Mouse (Mus musculus): ENCODE data around the gene Cul7. TPM values are rescaled to one million over a fixed set of nuclear protein-coding genes. Genes with fewer than 3 reads are reported as not detected.

Cul7 gene
- total RNA-seq, 2 experiments from 2014 or later = 56.1 to 62.2 TPM

- intact Hi-C loops (cut with DNase I) = no loop called here
- DNase-seq = no peak
Observed at GRCm38 (mm10) chr17:46628471-46628790, 21.7 kb upstream of the Cul7 start.

GRCm38 (mm10) chr17:46628791-46629684, 21.1 kb upstream of the Cul7 start, which contains the start of gene Ptk7:
Gene Ptk7 (minus strand): TSS chr17:46629504.
- intact Hi-C loops (cut with DNase I) = no loop called here
- DNase-seq = peak; percentile 81 to 84

- peak; percentile 78 to 82 for DNase-seq
- intact Hi-C loops (cut with DNase I) = no loop called here
Observed at GRCm38 (mm10) chr17:46629685-46630441, 20.3 kb upstream of the Cul7 start.

GRCm38 (mm10) chr17:46636831-46637523, 13.2 kb upstream of the Cul7 start:
- peak; percentile 82 to 90 for DNase-seq
- intact Hi-C loops (cut with DNase I) = loop anchor here (1.0 to 5.0 kb wide), 3 partner anchors 35 to 112 kb away; partner anchors contain the start of gene Srf

GRCm38 (mm10) chr17:46639929-46640328, 10.2 kb upstream of the Cul7 start:
- no peak for DNase-seq
- intact Hi-C loops (cut with DNase I) = loop anchor here (5.0 kb wide), 2 partner anchors 38 to 83 kb away; partner anchors contain the start of gene Srf

GRCm38 (mm10) chr17:46642060-46642459, 8.1 kb upstream of the Cul7 start:
- intact Hi-C loops (cut with DNase I) = no loop called here

GRCm38 (mm10) chr17:46644152-46644805, 5.9 kb upstream of the Cul7 start:
- DNase-seq = no peak
- intact Hi-C loops (cut with DNase I) = no loop called here

More at GRCm38 (mm10) chr17:46642060-46642459, 8.1 kb upstream of the Cul7 start:
- no peak for DNase-seq

GRCm38 (mm10) chr17:46644916-46645475, 5.1 kb upstream of the Cul7 start:
- DNase-seq = peak; percentile 67 to 69
- intact Hi-C loops (cut with DNase I) = no loop called here

GRCm38 (mm10) chr17:46645561-46646321, 4.4 kb upstream of the Cul7 start, which contains the start of the genes Klc4 and Mrpl2:
Gene Klc4 (minus strand): TSS chr17:46646022.
Gene Mrpl2 (plus strand): TSS chr17:46646229.
- DNase-seq = peak; percentile 99 to 100
- intact Hi-C loops (cut with DNase I) = no loop called here

- intact Hi-C loops (cut with DNase I) = no loop called here
- DNase-seq = no peak
Observed at GRCm38 (mm10) chr17:46646322-46646662, 3.8 kb upstream of the Cul7 start.

- DNase-seq = no peak
- intact Hi-C loops (cut with DNase I) = no loop called here
Observed at GRCm38 (mm10) chr17:46647279-46647678, 2.9 kb upstream of the Cul7 start.

GRCm38 (mm10) chr17:46648436-46648835, 1.7 kb upstream of the Cul7 start:
- DNase-seq = no peak
- intact Hi-C loops (cut with DNase I) = no loop called here

- intact Hi-C loops (cut with DNase I) = loop anchor here (1.0 kb wide), 1 partner anchor 24 kb away; the partner anchor contains the start of gene Rrp36
- no peak for DNase-seq
Observed at GRCm38 (mm10) chr17:46649811-46650210, 326 bp upstream of the Cul7 start.

GRCm38 (mm10) chr17:46651292-46651691, 1.2 kb downstream of the Cul7 start:
- DNase-seq = peak; percentile 28 to 46
- intact Hi-C loops (cut with DNase I) = no loop called here

- intact Hi-C loops (cut with DNase I) = no loop called here
- DNase-seq = no peak
Observed at GRCm38 (mm10) chr17:46651755-46652547, 1.8 kb downstream of the Cul7 start.

GRCm38 (mm10) chr17:46656054-46656453, 5.9 kb downstream of the Cul7 start:
- intact Hi-C loops (cut with DNase I) = no loop called here
- no peak for DNase-seq

- no peak for DNase-seq
- intact Hi-C loops (cut with DNase I) = no loop called here
Observed at GRCm38 (mm10) chr17:46661351-46661750, 11.2 kb downstream of the Cul7 start.

GRCm38 (mm10) chr17:46661981-46662380, 11.8 kb downstream of the Cul7 start:
- intact Hi-C loops (cut with DNase I) = no loop called here
- no peak for DNase-seq

All from heart, postnatal 10 days (tissue).